Mouse (Mus musculus) heart, embryonic 10.5 days (tissue): ENCODE results near the gene Nicn1. TPM values are rescaled to one million over a fixed set of nuclear protein-coding genes. Genes with fewer than 3 reads are reported as not detected.
"Not testable (repeated sequence)": the region's sequence is repeated elsewhere in the genome, so short reads cannot be mapped to it uniquely, and the experiment has no call there.

ENCODE experiments used
- DNase-seq: peaks from one replicate; pipeline ENCODE4 v3.0.0-alpha.2; 2017; ENCODE audit warnings: low spot score
- H3K27ac ChIP-seq: fragments of 300-500 bp; sonication (generic); 2 replicates; pipeline ENCODE4 v1.5.1; 2016; ENCODE audit warnings: mild to moderate bottlenecking
- H3K27me3 ChIP-seq: fragments of 300-500 bp; sonication (generic); 2 replicates; pipeline ENCODE4 v1.6.1; 2016; ENCODE audit warnings: mild to moderate bottlenecking; ENCODE audit not compliant: poor library complexity, insufficient read depth, severe bottlenecking
- H3K36me3 ChIP-seq: fragments of 300-500 bp; sonication (generic); 2 replicates; pipeline ENCODE4 v1.6.1; 2016; ENCODE audit warnings: mild to moderate bottlenecking, moderate library complexity
- H3K4me1 ChIP-seq: fragments of 300-500 bp; sonication (generic); 2 replicates; pipeline ENCODE4 v1.6.1; 2016; ENCODE audit warnings: mild to moderate bottlenecking
- H3K4me3 ChIP-seq: fragments of 300-500 bp; sonication (generic); 2 replicates; pipeline ENCODE4 v1.5.1; 2016; ENCODE audit warnings: mild to moderate bottlenecking, moderate library complexity
- H3K9me3 ChIP-seq: fragments of 300-500 bp; sonication (generic); 2 replicates; pipeline ENCODE4 v1.6.1; 2016; ENCODE audit warnings: mild to moderate bottlenecking, moderate library complexity
- WGBS: fragments of 180-500 bp; shearing (Covaris S2); methylation state at CpG from one replicate; pipeline ENCODE4 v1.1.7; 2016; 5-methylcytosine and 5-hydroxymethylcytosine counted together
- polyA plus RNA-seq: library from polyadenylated mRNA; unstranded; fragments of >200 nt; fragmentation: Nextera tagmentation; extraction: Ambion mirVana; gene quantifications from 2 replicates; pipeline ENCODE4 v1.2.1, GENCODE M21; 2016

The Nicn1 gene
- polyA plus RNA-seq, 1 experiment from 2014 or later, result 21.4 TPM

GRCm38 (mm10) chr9:108322054-108322453, 31.8 kb downstream of the Nicn1 start:
- DNase-seq, H3K27ac ChIP-seq, H3K4me1 ChIP-seq, H3K9me3 ChIP-seq, H3K4me3 ChIP-seq, H3K27me3 ChIP-seq: not testable (repeated sequence)
- WGBS, result 91% methylated on average over 7 of the region's 7 CpGs
- H3K36me3 ChIP-seq, result peaks cover 36% of the 10 kb centered on the region

DNA sequence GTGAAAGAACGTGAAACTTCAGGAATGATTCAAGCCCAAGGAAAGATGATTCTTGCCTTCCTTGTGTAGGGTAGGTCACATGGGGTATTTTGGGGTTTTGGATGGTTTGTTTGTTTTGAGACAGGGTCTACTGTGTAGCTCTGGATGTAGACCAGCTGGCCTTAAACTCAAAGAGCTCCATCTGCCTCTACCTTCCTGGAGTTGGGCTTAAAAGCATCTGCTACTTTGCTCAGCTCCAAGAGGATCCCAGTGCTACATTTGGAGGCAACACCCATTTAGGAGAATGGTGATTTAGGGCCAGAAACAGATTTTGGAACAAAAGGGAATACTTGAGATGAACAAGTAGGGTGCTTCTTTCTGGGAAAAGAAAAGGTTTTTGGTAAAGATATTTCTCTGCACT, 34.6 kb downstream of the Nicn1 start:
- 95% methylated on average over 1 of the region's 1 CpGs for WGBS
- Histone ChIP-seq H3K9me3 (no peaks in the 10 kb centered on the region), H3K27me3 (no peaks in the 10 kb centered on the region), H3K4me1 (no peaks in the 10 kb centered on the region), H3K27ac (no peak overlapping the region), H3K36me3 (peaks cover 53% of the 10 kb centered on the region), H3K4me3 (no peak overlapping the region)
- DNase-seq, result no peak

GRCm38 (mm10) chr9:108325811-108326210, 35.6 kb downstream of the Nicn1 start:
- 96% methylated on average over 2 of the region's 2 CpGs for WGBS
- H3K36me3 ChIP-seq, result peaks cover 54% of the 10 kb centered on the region

GRCm38 (mm10) chr9:108337848-108338550, 47.8 kb downstream of the Nicn1 start:
- 70% methylated on average over 10 of the region's 10 CpGs for WGBS
- Histone ChIP-seq H3K27me3 (no peaks in the 10 kb centered on the region), H3K4me3 (peak overlapping the region; percentile 89), H3K9me3 (no peaks in the 10 kb centered on the region), H3K36me3 (peaks cover 40% of the 10 kb centered on the region), H3K4me1 (peaks cover 40% of the 10 kb centered on the region), H3K27ac (peak overlapping the region; percentile 97)
- no peak for DNase-seq

More at GRCm38 (mm10) chr9:108325811-108326210, 35.6 kb downstream of the Nicn1 start:
- H3K4me3 ChIP-seq, result no peak overlapping the region
- no peak overlapping the region for H3K27ac ChIP-seq
- no peaks in the 10 kb centered on the region for H3K9me3 ChIP-seq
- no peaks in the 10 kb centered on the region for H3K27me3 ChIP-seq
- no peaks in the 10 kb centered on the region for H3K4me1 ChIP-seq
- no peak for DNase-seq

- Histone ChIP-seq H3K4me3 (peak overlapping the region; percentile 89), H3K27me3 (no peaks in the 10 kb centered on the region), H3K36me3 (peaks cover 36% of the 10 kb centered on the region), H3K27ac (peak overlapping the region; percentile 97), H3K9me3 (no peaks in the 10 kb centered on the region), H3K4me1 (peaks cover 40% of the 10 kb centered on the region)
- WGBS, result 25% methylated on average over 6 of the region's 6 CpGs
- peak; percentile 77 for DNase-seq
These were observed 48.3 kb downstream of the Nicn1 start for GRCm38 (mm10) chr9:108338551-108338885.

DNA sequence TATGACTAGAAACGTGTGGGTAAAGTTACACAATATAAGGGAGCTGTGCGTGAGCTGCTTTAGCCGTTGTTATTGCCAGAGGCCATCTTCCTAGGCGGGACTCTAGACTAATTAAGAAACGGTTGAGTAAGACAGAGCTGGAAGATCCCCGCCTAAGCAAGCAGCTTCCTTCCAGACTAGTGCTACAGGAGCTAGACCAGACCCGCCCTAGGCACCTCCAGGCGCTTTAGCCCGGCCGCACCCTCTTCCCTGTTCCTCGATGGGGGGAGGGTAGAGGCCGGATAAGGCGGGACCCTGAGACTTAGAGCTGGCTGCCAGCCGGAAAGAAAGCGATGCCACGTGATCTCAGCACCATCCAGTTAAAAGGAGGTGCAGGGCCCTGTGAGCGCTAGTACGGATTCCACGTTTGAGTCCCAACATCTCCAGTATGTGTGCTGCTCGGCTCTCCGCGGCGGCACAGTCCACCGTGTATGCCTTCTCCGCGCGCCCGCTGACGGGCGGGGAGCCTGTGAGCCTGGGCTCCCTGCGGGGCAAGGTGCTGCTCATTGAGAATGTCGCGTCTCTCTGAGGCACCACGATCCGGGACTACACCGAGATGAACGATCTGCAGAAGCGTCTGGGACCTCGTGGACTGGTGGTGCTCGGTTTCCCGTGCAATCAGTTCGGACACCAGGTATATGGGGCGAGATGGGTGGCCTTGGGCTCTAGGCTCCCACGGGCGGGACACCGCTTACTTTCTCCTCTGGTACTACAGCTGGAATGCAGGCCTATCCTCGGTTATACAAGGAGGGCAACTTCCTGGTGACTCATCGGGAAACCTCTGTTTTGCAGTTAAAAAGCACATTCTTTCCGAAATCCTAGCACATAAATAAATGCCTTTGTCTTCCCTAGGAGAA, 48.9 kb downstream of the Nicn1 start, which contains the start of gene Gpx1:
TSS of gene Gpx1 (plus strand) at position 18 of the 896 bp plus-strand sequence.
- peaks cover 30% of the 10 kb centered on the region for H3K36me3 ChIP-seq
- H3K9me3 ChIP-seq, result no peaks in the 10 kb centered on the region
- no peaks in the 10 kb centered on the region for H3K27me3 ChIP-seq
- peaks cover 40% of the 10 kb centered on the region for H3K4me1 ChIP-seq
- H3K4me3 ChIP-seq, result peak within 1 kb of the TSS; percentile 89
- peak within 1 kb of the TSS; percentile 97 for H3K27ac ChIP-seq
- peak; percentile 98 for DNase-seq
- under 1% methylated on average over 49 of the region's 49 CpGs for WGBS

DNA sequence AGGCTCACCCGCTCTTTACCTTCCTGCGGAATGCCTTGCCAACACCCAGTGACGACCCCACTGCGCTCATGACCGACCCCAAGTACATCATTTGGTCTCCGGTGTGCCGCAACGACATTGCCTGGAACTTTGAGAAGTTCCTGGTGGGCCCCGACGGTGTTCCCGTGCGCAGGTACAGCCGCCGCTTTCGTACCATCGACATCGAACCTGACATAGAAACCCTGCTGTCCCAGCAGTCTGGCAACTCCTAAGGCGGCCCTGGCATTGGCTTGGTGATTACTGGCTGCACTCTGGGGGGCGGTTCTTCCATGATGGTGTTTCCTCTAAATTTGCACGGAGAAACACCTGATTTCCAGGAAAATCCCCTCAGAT, 49.6 kb downstream of the Nicn1 start:
- H3K4me1 ChIP-seq, result peaks cover 40% of the 10 kb centered on the region
- no peaks in the 10 kb centered on the region for H3K9me3 ChIP-seq
- no peak for DNase-seq
- H3K27ac ChIP-seq, result peak overlapping the region; percentile 97
- peaks cover 22% of the 10 kb centered on the region for H3K36me3 ChIP-seq
- H3K4me3 ChIP-seq, result peak overlapping the region; percentile 89
- no peaks in the 10 kb centered on the region for H3K27me3 ChIP-seq
- 8% methylated on average over 20 of the region's 20 CpGs for WGBS

DNA sequence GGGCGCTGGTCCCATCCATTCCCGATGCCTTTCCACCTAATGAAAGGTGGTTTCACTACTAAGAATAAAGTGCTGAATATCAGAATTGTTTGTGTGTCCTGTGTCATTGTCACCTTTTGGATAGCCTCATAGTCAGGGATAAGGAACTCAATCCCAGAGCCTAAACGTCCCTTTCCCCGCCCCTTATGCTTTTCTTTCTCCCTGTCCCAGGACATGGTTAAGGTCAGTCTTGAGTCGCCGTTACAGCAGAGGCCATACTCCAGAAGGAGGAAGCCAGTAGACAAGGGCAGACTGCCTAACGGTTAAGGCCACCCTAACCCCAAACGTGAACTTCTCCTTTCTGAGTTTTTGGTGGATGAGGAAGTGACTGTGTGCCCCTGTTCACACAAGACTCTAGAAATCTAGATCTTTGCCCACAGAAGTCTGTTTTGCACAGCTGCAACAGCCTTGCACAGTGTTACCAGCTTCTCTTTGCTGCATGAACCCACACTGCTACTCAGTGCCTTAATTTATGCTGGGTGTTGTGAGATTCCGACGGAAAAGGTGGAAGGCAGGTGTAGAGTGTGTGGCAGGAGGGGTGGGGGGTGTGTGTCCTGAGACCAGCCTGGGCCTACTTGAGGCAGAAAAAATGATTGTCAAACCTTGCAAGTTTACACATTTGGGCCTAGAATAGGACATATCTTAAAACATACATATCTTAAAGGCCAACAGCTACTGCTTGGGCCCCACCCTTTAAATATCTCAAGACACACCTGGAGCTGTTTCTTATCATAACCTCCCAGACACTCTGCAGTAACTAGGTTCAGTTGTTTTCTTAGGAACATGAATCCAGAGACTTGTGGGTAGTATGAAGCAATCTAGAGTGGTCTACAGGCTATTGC, 50.3 kb downstream of the Nicn1 start:
- Histone ChIP-seq H3K4me3 (peak overlapping the region; percentile 89), H3K27ac (peak overlapping the region; percentile 97), H3K36me3 (peaks cover 16% of the 10 kb centered on the region), H3K4me1 (peaks cover 40% of the 10 kb centered on the region), H3K27me3 (no peaks in the 10 kb centered on the region), H3K9me3 (no peaks in the 10 kb centered on the region)
- DNase-seq, result peak; percentile 78
- WGBS, result 53% methylated on average over 10 of the region's 10 CpGs

GRCm38 (mm10) chr9:108341139-108341475, 50.9 kb downstream of the Nicn1 start:
- Histone ChIP-seq H3K27ac (peak overlapping the region; percentile 70; the same call in 1 of the 2 replicates), H3K36me3 (peaks cover 11% of the 10 kb centered on the region), H3K27me3 (no peaks in the 10 kb centered on the region), H3K4me3 (peak overlapping the region; percentile 20; the same call in 1 of the 2 replicates), H3K9me3 (no peaks in the 10 kb centered on the region), H3K4me1 (peaks cover 40% of the 10 kb centered on the region)
- WGBS, result 87% methylated on average over 5 of the region's 5 CpGs
- DNase-seq, result no peak

GRCm38 (mm10) chr9:108341801-108342200, 51.6 kb downstream of the Nicn1 start:
- Histone ChIP-seq H3K9me3 (no peaks in the 10 kb centered on the region), H3K27ac (peak overlapping the region; percentile 70; the same call in 1 of the 2 replicates), H3K4me3 (no peak overlapping the region), H3K36me3 (peaks cover 8% of the 10 kb centered on the region), H3K4me1 (peaks cover 43% of the 10 kb centered on the region), H3K27me3 (no peaks in the 10 kb centered on the region)
- DNase-seq, result no peak

- WGBS, result 47% methylated on average over 5 of the region's 5 CpGs
- no peaks in the 10 kb centered on the region for H3K9me3 ChIP-seq
- no peak for DNase-seq
- H3K4me1 ChIP-seq, result peaks cover 44% of the 10 kb centered on the region
- H3K27me3 ChIP-seq, result no peaks in the 10 kb centered on the region
- H3K36me3 ChIP-seq, result peaks cover 8% of the 10 kb centered on the region
- no peak overlapping the region for H3K4me3 ChIP-seq
- peak overlapping the region; percentile 70 for H3K27ac ChIP-seq
These were observed 52.1 kb downstream of the Nicn1 start for GRCm38 (mm10) chr9:108342301-108342831.

GRCm38 (mm10) chr9:108343331-108343730, 53.1 kb downstream of the Nicn1 start:
- 89% methylated on average over 3 of the region's 3 CpGs for WGBS
- peak overlapping the region; percentile 70; the same call in 1 of the 2 replicates for H3K27ac ChIP-seq
- no peak overlapping the region for H3K4me3 ChIP-seq
- peaks cover 4% of the 10 kb centered on the region; the same call in 1 of the 2 replicates for H3K36me3 ChIP-seq
- H3K27me3 ChIP-seq, result no peaks in the 10 kb centered on the region
- DNase-seq, result no peak
- H3K4me1 ChIP-seq, result peaks cover 38% of the 10 kb centered on the region
- H3K9me3 ChIP-seq, result no peaks in the 10 kb centered on the region
